Mouse (Mus musculus): ENCODE results near the gene Sumo2. TPM values are rescaled to one million over a fixed set of nuclear protein-coding genes. Genes with fewer than 3 reads are reported as not detected.

Sumo2 gene
- polyA plus RNA-seq, 1 experiment from 2014 or later = 1,420 TPM

GRCm38 (mm10) chr11:115522238-115522637 lies 13.8 kb downstream of the Sumo2 start:
- no peak overlapping the region for H3K27ac ChIP-seq (ENCODE audit: low read depth, low read length)
- H3K4me3 ChIP-seq (ENCODE audit: low read depth, low read length) = no peak overlapping the region
- WGBS = 87% methylated on average over 2 of the region's 2 CpGs
- H3K9me3 ChIP-seq (replicated peaks; ENCODE audit: control insufficient read depth, low read length) = no peaks in the 10 kb centered on the region
- no peak for DNase-seq (ENCODE audit: low spot score)
- H3K4me2 ChIP-seq (ENCODE audit: low read length) = no peak overlapping the region
- no peak overlapping the region for H3K9ac ChIP-seq (ENCODE audit: low read length)
- no peaks in the 10 kb centered on the region for H3K4me1 ChIP-seq (ENCODE audit: control insufficient read depth, insufficient read depth, low read length)
- no peaks in the 10 kb centered on the region for H3K27me3 ChIP-seq (replicated peaks; ENCODE audit: control insufficient read depth, insufficient read depth, low read length)
- H3K36me3 ChIP-seq (ENCODE audit: control insufficient read depth, insufficient read depth, low read length) = peaks cover 58% of the 10 kb centered on the region
- no peak for ATAC-seq

DNA sequence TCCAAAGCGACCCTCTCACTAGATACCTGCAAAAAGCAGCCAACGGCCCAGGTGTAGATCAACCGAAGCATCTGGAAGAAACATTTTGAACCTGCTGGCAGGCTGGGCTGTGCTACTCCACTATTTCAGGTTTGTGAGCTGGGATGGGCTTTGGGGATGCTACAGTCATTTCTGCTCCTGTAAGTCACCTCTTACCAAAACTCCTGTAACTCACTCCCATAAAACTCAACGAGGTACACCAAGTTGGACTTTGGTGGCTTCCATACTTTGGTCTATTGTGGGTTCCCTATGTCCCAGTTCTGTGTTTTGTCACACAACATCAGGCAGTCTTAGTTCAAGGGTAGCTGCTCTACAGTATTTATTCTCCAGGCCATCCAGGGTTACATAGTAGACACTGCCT lies 15.0 kb downstream of the Sumo2 start:
- DNase-seq (ENCODE audit: low spot score) (no peak), ATAC-seq (no peak)
- H3K27ac ChIP-seq (ENCODE audit: low read depth, low read length) = no peak overlapping the region
- H3K4me3 ChIP-seq (ENCODE audit: low read depth, low read length) = no peak overlapping the region
- no peak overlapping the region for H3K9ac ChIP-seq (ENCODE audit: low read length)
- no peaks in the 10 kb centered on the region for H3K27me3 ChIP-seq (replicated peaks; ENCODE audit: control insufficient read depth, insufficient read depth, low read length)
- 82% methylated on average over 4 of the region's 4 CpGs for WGBS
- H3K4me1 ChIP-seq (ENCODE audit: control insufficient read depth, insufficient read depth, low read length) = no peaks in the 10 kb centered on the region
- no peaks in the 10 kb centered on the region for H3K9me3 ChIP-seq (replicated peaks; ENCODE audit: control insufficient read depth, low read length)
- peaks cover 46% of the 10 kb centered on the region for H3K36me3 ChIP-seq (ENCODE audit: control insufficient read depth, insufficient read depth, low read length)
- H3K4me2 ChIP-seq (ENCODE audit: low read length) = no peak overlapping the region

- H3K9me3 ChIP-seq (replicated peaks; ENCODE audit: control insufficient read depth, low read length) = no peaks in the 10 kb centered on the region
- no peak overlapping the region for H3K27ac ChIP-seq (ENCODE audit: low read depth, low read length)
- H3K4me3 ChIP-seq (ENCODE audit: low read depth, low read length) = no peak overlapping the region
- 56% methylated on average over 2 of the region's 2 CpGs for whole genome bisulfite sequencing
- H3K27me3 ChIP-seq (replicated peaks; ENCODE audit: control insufficient read depth, insufficient read depth, low read length) = no peaks in the 10 kb centered on the region
- no peak for ATAC-seq
- H3K36me3 ChIP-seq (ENCODE audit: control insufficient read depth, insufficient read depth, low read length) = peaks cover 38% of the 10 kb centered on the region
- no peak for DNase-seq (ENCODE audit: low spot score)
- no peaks in the 10 kb centered on the region for H3K4me1 ChIP-seq (ENCODE audit: control insufficient read depth, insufficient read depth, low read length)
- no peak overlapping the region for H3K9ac ChIP-seq (ENCODE audit: low read length)
- no peak overlapping the region for H3K4me2 ChIP-seq (ENCODE audit: low read length)
These were observed 15.9 kb downstream of the Sumo2 start for GRCm38 (mm10) chr11:115520218-115520617.

DNA sequence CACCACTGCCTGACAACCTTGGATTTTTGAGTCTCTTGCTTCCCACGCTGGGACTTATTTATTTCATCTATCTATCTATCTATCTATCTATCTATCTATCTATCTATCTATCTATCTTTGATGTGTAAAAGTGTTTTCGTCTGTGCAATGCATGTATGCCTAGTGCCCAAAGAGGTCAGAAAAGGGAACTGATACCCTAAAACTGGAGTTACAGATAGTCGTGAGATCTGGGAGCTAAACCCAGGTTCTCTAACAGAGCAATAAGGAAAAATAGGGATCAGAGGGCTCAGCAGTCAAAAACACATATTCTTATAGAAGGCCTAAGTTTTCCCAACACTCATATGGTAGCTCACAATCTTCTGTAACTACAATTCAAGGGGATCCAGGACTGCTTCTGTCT lies 16.5 kb downstream of the Sumo2 start:
- Histone ChIP-seq H3K4me1 (ENCODE audit: control insufficient read depth, insufficient read depth, low read length) (no peaks in the 10 kb centered on the region), H3K27me3 (replicated peaks; ENCODE audit: control insufficient read depth, insufficient read depth, low read length) (no peaks in the 10 kb centered on the region), H3K9ac (ENCODE audit: low read length) (no peak overlapping the region), H3K27ac (ENCODE audit: low read depth, low read length) (no peak overlapping the region), H3K4me3 (ENCODE audit: low read depth, low read length) (no peak overlapping the region), H3K9me3 (replicated peaks; ENCODE audit: control insufficient read depth, low read length) (no peaks in the 10 kb centered on the region), H3K4me2 (ENCODE audit: low read length) (no peak overlapping the region), H3K36me3 (ENCODE audit: control insufficient read depth, insufficient read depth, low read length) (peaks cover 31% of the 10 kb centered on the region)
- 96% methylated on average over 3 of the region's 3 CpGs for WGBS
- DNase-seq (ENCODE audit: low spot score) (no peak), ATAC-seq (no peak)

DNA sequence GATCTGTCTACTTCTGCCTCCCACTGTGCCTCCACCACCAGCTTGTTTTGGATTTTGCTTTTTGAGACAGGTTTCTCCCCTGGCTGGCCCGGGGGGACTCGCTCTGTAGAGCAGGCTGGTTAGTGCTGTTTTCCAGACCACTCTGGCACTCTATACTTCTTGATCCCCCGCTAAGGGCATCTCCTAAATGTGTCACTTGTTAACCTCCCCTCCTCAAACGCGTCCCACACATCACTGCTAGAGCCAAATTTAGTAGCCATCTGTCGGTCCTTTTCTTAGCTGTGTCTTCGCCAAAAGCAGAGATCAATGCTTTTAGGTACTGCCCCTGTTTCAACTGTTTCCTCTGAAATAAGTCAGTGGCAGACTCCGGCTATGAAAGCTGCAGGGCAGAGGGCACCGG lies 17.4 kb downstream of the Sumo2 start:
- Histone ChIP-seq H3K4me3 (ENCODE audit: low read depth, low read length) (no peak overlapping the region), H3K9ac (ENCODE audit: low read length) (no peak overlapping the region), H3K9me3 (replicated peaks; ENCODE audit: control insufficient read depth, low read length) (no peaks in the 10 kb centered on the region), H3K36me3 (ENCODE audit: control insufficient read depth, insufficient read depth, low read length) (peaks cover 23% of the 10 kb centered on the region), H3K4me1 (ENCODE audit: control insufficient read depth, insufficient read depth, low read length) (no peaks in the 10 kb centered on the region), H3K4me2 (ENCODE audit: low read length) (no peak overlapping the region), H3K27ac (ENCODE audit: low read depth, low read length) (no peak overlapping the region), H3K27me3 (replicated peaks; ENCODE audit: control insufficient read depth, insufficient read depth, low read length) (no peaks in the 10 kb centered on the region)
- DNase-seq (ENCODE audit: low spot score) = no peak
- no peak for ATAC-seq
- WGBS = 76% methylated on average over 9 of the region's 9 CpGs

DNA sequence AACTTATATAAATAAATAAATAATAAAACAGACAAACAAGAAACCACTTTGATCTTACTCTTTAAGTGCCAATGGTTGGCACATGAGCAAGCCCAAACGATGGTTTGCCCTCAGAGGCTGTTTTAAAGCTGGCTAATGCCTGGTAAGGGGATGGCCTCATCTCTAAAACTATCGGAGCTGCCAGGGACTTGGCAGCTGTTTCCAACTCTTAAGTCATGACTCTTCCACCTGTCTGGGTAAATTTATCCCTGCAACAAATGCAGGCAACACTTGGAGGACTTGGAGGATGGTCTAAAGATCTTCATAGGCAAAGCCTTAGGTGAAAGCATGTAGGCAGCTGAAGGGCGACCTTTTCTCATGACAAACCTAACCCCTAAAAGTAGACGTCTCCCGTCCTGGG lies 19.1 kb downstream of the Sumo2 start:
- DNase-seq (ENCODE audit: low spot score) (no peak), ATAC-seq (no peak)
- Histone ChIP-seq H3K4me3 (ENCODE audit: low read depth, low read length) (no peak overlapping the region), H3K27me3 (replicated peaks; ENCODE audit: control insufficient read depth, insufficient read depth, low read length) (no peaks in the 10 kb centered on the region), H3K4me1 (ENCODE audit: control insufficient read depth, insufficient read depth, low read length) (no peaks in the 10 kb centered on the region), H3K4me2 (ENCODE audit: low read length) (no peak overlapping the region), H3K27ac (ENCODE audit: low read depth, low read length) (no peak overlapping the region), H3K36me3 (ENCODE audit: control insufficient read depth, insufficient read depth, low read length) (peaks cover 12% of the 10 kb centered on the region), H3K9ac (ENCODE audit: low read length) (no peak overlapping the region), H3K9me3 (replicated peaks; ENCODE audit: control insufficient read depth, low read length) (no peaks in the 10 kb centered on the region)
- 83% methylated on average over 5 of the region's 5 CpGs for WGBS

DNA sequence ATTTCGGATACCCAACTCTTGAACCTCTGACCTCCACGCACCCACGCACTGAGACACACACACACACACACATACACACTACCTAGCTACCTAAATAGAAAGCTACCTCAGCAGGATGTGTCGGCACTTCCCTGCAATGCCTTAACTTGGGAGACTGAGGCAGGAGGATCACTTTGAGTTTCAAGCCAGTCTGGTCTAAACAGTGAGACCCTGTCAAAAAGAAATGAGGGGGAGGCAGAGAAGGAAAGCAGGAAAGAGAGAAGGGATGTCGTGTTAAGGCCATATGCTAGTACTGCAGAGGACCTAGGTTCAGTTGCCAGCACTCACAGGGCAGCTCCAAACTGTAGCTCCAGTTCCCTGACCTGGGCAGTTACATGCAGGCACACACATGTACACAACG lies 21.1 kb downstream of the Sumo2 start:
- Histone ChIP-seq H3K27ac (ENCODE audit: low read depth, low read length) (no peak overlapping the region), H3K4me2 (ENCODE audit: low read length) (peak overlapping the region; percentile 43; the same call in 1 of the 2 replicates), H3K4me1 (ENCODE audit: control insufficient read depth, insufficient read depth, low read length) (peaks cover 15% of the 10 kb centered on the region), H3K9me3 (replicated peaks; ENCODE audit: control insufficient read depth, low read length) (no peaks in the 10 kb centered on the region), H3K9ac (ENCODE audit: low read length) (no peak overlapping the region), H3K36me3 (ENCODE audit: control insufficient read depth, insufficient read depth, low read length) (no peaks in the 10 kb centered on the region), H3K4me3 (ENCODE audit: low read depth, low read length) (no peak overlapping the region), H3K27me3 (replicated peaks; ENCODE audit: control insufficient read depth, insufficient read depth, low read length) (no peaks in the 10 kb centered on the region)
- WGBS = 74% methylated on average over 6 of the region's 6 CpGs
- no peak for ATAC-seq
- DNase-seq (ENCODE audit: low spot score) = no peak

DNA sequence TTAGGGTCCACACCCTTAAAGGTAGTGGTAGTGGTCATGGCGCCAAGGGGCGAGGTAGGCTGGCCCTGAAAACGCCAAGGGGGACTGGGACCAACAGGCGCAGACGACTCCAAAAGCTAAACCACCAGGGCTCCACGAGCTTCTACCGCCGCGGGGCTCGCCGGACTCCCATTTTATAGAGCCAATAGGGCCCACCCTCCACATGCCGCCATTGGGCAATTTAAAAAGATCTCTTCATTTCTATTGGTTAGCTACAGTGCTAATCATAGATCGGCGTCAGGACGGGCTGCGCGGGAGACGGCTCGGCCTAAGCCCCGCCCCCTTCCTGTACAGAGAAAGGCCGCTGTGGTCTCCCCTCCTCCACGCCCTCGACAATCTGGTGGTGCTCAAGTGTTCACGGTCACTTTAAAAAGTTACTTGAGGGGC lies 21.8 kb downstream of the Sumo2 start, which contains the start of gene Jpt1:
Jpt1 (minus strand) TSS at position 150 of the 426 bp plus-strand sequence.
- H3K9ac ChIP-seq (ENCODE audit: low read length) = peak within 1 kb of the TSS; percentile 100
- no peaks in the 10 kb centered on the region for H3K36me3 ChIP-seq (ENCODE audit: control insufficient read depth, insufficient read depth, low read length)
- peaks cover 20% of the 10 kb centered on the region for H3K4me1 ChIP-seq (ENCODE audit: control insufficient read depth, insufficient read depth, low read length)
- H3K27me3 ChIP-seq (replicated peaks; ENCODE audit: control insufficient read depth, insufficient read depth, low read length) = no peaks in the 10 kb centered on the region
- ATAC-seq (peak; percentile 98), DNase-seq (ENCODE audit: low spot score) (peak; percentile 99)
- H3K4me2 ChIP-seq (ENCODE audit: low read length) = peak within 1 kb of the TSS; percentile 91
- peak within 1 kb of the TSS; percentile 83 for H3K27ac ChIP-seq (ENCODE audit: low read depth, low read length)
- peak within 1 kb of the TSS; percentile 100 for H3K4me3 ChIP-seq (ENCODE audit: low read depth, low read length)
- WGBS = under 1% methylated on average over 24 of the region's 24 CpGs
- H3K9me3 ChIP-seq (replicated peaks; ENCODE audit: control insufficient read depth, low read length) = no peaks in the 10 kb centered on the region

GRCm38 (mm10) chr11:115513271-115514237 lies 22.5 kb downstream of the Sumo2 start:
- ATAC-seq (peak; percentile 71), DNase-seq (ENCODE audit: low spot score) (peak; percentile 69)
- Histone ChIP-seq H3K27me3 (replicated peaks; ENCODE audit: control insufficient read depth, insufficient read depth, low read length) (no peaks in the 10 kb centered on the region), H3K9me3 (replicated peaks; ENCODE audit: control insufficient read depth, low read length) (no peaks in the 10 kb centered on the region), H3K27ac (ENCODE audit: low read depth, low read length) (peak overlapping the region; percentile 83), H3K4me1 (ENCODE audit: control insufficient read depth, insufficient read depth, low read length) (peaks cover 25% of the 10 kb centered on the region), H3K36me3 (ENCODE audit: control insufficient read depth, insufficient read depth, low read length) (0 out of 2 replicates have a peak, but pooled peaks cover 4% of the 10 kb centered on the region), H3K9ac (ENCODE audit: low read length) (peak overlapping the region; percentile 100), H3K4me2 (ENCODE audit: low read length) (peak overlapping the region; percentile 91), H3K4me3 (ENCODE audit: low read depth, low read length) (peak overlapping the region; percentile 100)
- WGBS = under 1% methylated on average over 55 of the region's 57 CpGs
